Mouse (Mus musculus) Muller cell, postnatal 12 days (primary cell): Measurements from ENCODE around the gene Ptges2.

Source experiments
- DNase-seq: peaks from one replicate; pipeline ENCODE4 v3.0.0-alpha.2; 2015; ENCODE audit errors: inconsistent ontology term

Ptges2 gene

DNA sequence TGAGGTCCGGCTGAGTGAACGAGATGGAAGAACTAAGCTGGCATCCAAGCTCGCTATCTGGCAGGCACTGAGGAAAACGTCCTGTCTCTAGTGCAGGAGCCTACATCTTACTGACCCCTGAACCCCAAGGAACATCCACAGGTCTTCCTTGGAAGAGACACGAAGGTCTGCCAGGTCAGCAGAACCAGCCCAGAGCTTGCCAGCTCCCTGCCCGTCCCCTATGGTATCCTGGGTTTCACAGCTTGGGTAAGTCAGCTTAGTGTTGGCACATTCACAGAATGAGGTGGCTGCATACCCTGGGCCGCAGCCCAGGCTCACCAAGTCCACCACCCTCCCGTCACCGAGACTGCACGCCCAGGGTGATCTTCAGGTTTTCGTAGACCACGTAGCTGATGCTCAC is 20.1 kb downstream of the Ptges2 start:
- no peak for DNase-seq

GRCm38 (mm10) chr2:32416556-32416955 is 20.9 kb downstream of the Ptges2 start:
- DNase-seq, result no peak

GRCm38 (mm10) chr2:32417486-32417885 is 21.8 kb downstream of the Ptges2 start:
- no peak for DNase-seq

- no peak for DNase-seq
Measured at GRCm38 (mm10) chr2:32418430-32419151, 22.9 kb downstream of the Ptges2 start.

DNA sequence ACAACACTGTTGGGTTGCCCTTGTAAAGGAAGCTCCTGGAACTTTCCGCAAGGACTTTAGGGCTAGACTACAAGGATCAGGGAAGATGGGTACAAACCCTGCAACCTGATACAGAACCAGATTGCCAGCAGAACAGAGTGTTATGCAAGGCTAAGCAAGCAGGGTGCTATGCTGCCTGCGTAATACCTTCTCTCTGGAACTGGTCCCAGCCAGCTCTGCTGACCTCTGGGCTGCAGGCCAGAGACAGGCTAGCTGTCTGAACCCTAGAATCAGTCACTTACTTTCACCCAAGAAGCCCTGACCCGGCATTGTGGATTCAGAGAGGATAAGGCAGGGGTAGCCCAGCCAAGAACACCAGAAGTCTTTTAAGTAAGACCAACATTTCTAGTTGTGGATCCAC is 23.7 kb downstream of the Ptges2 start:
- DNase-seq, result peak; percentile 42

- DNase-seq, result no peak
Measured at GRCm38 (mm10) chr2:32420066-32420608, 24.4 kb downstream of the Ptges2 start.

- no peak for DNase-seq
Measured at GRCm38 (mm10) chr2:32420647-32421046, 25.0 kb downstream of the Ptges2 start.

DNA sequence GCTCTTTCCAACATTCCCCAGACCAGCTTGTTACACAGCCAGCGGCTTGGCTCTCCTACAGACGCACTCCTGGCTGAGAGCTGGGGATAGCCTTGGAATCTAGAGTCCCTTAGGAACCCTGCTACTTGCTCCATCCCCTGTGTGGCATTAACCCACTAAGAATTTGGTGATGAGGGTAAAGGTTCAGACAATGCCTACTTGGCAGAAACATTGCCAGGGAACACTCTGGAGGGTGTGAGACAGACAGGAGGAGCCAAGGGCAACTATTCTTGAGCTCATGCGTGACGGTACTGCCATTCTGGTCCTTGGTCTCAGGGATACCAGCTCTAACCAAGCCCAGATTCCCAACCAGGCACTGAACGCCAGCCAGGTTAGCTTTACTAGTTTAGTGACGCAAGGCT is 26.2 kb downstream of the Ptges2 start:
- DNase-seq, result no peak

DNA sequence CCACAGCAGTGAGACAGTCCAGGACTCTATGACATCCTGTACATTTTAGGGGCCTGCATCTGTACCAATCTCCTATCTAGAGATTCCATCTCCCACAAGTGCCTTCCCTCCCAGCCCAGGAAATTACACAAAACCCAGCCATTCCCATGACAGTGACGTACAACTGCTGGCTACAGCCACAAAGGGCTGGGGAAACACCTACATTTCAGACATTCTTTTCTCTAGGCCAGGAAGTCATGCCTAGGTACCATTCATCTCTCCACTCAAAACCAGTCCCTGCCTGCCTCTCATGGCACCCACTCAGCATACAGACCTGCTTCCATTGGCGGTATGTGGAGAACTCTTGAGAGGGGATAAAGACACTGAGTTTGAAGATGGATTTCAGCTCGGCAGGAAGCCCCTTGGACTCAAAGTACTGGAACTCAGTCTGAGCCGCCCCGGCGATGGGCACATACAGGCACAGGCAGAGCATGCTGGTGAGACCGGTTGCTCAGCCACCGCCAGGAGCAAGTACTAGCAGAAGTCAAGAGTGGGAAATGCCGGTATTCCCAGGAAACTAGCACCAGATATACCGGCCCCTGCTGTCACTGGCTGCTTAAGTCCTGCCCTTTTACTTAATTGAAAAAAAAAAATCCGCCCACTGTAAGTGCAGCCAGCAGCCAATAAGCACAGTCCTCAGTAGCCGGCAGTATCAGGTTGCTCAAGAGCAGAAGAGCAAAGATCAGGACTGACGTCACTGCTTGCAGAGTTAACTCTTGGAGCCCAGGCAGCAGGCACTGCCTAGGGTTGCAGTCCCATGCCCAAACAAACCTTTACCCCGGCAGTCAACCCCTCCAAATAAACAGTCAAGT is 28.0 kb downstream of the Ptges2 start:
- DNase-seq, result peak; percentile 87

DNA sequence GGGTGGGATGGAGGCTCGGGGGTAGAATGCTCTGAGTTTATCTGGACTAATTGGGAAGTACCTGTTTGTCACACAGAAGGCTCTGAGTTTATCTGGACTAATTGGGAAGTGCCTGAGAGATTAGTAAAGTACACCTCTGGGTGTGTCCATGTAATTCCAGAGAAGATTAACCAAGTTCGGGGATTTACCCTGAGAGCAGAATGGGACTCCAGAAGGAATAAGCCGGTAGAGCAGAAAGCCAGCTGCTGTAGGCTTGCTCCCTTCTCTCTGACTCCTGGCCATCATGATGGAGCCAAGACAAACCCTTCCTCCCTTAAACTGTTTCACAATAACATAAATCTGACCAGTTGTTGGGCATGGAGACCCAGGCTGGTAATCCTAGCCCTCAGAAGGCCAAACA is 29.1 kb downstream of the Ptges2 start:
- DNase-seq, result no peak

DNA sequence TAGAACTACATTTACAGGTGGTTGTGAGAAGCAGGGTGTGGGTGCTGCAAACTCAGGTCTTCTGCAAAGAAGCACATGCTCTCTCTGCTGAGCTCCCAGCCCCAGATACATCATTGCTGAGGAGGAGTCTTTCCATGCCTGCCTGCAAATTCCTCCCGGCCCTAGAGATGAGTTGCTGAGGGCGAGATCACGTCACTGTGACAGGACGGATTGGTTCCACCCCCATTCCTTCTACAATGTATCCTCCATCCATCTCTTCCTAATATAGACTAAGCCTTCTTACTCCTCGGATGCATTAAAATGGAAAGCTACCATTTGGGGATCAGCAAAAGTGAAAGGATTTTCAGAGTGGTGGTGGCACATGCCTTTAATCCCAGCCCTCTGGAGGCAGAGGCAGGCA is 29.9 kb downstream of the Ptges2 start:
- DNase-seq, result no peak

DNA sequence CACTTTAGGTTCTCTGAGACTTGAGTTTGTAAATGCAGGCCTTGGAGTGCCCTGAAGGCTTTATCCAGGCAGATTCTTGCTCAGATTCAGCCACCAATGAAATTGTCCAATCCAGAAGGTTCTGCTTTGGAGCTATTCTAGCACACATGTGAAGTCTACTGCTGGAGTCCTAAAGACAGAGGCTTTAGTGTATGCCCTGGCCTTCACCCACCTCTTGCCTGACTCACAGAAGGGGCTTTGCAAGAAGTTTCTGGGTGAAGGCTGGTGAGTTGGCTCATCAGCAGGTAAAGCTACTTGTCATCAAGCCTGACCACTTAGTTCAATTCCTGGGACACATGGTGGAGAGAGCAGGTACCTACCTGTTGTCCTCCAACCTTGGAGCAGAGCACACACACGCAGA is 30.4 kb downstream of the Ptges2 start:
- DNase-seq, result no peak

GRCm38 (mm10) chr2:32427720-32428119 is 32.0 kb downstream of the Ptges2 start:
- DNase-seq, result no peak

- DNase-seq, result no peak
Measured at GRCm38 (mm10) chr2:32428262-32428722, 32.6 kb downstream of the Ptges2 start.

DNA sequence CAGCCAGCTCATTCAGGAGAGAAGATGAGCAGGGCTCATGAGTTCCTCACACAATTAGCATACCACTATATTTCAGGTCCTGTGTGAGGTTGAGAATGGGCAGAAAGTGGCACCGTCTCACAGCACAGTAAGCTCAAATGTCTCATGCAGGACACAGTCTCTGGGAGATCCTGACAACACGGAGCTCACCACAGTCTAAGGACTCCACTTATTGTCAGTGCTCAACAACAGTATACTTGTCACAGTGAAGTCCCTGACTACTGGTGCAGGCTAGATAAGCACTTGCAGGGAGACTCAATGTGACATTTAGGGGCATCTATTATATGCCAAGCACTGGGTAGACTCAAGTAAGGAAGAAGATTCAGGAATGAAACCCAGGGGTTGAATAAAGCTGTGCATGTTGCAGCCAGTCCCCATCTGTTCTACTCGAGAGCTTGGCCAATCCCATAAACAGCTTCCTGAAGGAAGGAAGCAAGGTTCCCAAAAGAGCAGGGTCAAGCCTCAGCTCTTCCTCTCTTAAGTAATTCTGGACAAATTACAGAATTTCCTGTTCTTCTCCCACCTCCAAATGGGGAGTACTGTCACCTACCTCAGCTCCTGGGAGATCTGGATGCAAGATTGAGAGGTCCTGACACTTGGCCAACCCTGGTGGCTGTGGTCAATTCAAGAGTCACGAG is 33.7 kb downstream of the Ptges2 start:
- no peak for DNase-seq

DNA sequence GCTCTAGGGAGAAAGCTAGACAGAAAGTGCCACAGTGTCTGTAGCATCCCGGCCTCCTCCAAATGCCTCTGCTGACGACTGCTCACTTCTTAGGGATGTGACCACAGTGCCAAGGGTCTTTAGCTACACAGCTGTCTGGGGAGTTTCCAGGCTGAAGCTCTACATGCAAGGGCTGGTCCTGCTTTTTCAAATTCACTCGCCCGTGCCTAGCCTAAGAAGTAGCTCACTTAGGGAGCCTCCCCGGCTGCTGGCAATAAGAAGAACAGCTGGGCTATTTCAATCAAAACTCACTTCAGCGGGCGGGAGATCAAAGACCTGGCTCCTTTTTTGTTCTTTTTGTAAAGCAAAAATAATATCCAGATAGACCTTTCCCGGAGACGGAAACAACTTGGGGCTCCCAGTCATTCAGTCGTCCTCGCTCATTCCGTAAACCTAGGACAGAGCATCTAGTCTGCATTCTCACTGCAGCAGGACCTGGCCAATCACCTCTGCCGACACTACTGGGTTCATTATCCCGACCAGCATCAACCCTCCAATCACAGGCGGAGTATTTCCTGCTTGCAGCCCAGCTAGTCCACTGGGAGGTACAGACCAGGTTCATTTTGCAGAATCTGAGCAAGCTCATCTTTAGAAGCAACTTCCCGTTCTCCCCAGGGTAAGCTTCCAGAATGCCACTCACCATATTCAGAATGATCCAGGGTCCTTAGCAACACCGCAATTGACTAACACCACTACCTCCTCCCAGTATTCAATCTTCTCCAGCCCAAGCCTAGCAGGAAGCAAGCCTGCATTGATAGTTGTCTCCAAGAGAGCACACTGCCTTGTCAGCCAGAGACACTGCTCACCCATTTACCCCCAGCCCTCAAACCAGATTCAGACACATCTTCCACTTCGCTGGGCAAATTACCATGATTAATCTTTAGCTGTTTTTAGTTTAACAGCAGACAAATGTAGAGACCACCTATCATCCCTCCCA is 35.3 kb downstream of the Ptges2 start:
- DNase-seq, result peak; percentile 87

DNA sequence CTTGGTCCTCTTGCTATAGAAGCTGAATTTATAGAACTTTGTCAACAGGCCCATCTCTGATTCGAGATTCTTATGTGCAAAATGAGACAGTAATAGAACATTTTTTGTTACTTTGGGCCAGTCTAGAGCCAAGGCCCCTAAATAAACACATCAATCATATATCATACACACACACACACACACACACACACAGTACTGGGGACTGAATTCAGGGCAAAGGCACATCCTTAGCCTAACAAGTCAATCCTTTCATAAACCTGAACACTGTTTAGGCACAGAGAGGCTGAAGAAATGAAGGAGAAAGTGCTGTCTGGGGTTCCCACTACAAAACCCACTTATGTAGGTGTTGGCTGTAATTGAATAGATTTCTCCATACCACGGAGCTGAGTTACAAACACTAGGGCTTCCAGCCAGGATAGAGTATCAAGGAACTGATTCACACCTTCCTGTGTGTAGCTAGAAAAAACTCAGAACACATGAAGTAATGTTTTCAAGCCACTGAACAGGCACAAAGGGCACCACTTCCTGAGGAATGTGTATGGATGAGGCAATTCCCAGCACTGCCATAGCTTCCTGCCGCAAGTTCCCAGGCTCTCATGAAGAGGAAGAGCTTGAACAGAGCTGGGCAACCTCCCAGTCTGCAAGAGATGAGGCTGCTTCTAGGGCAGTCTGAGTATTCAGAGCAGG is 41.1 kb downstream of the Ptges2 start:
- peak; percentile 98 for DNase-seq

- DNase-seq, result peak; percentile 61
Measured at GRCm38 (mm10) chr2:32437612-32438166, 42.0 kb downstream of the Ptges2 start.

GRCm38 (mm10) chr2:32438733-32439132 is 43.0 kb downstream of the Ptges2 start:
- DNase-seq, result no peak

DNA sequence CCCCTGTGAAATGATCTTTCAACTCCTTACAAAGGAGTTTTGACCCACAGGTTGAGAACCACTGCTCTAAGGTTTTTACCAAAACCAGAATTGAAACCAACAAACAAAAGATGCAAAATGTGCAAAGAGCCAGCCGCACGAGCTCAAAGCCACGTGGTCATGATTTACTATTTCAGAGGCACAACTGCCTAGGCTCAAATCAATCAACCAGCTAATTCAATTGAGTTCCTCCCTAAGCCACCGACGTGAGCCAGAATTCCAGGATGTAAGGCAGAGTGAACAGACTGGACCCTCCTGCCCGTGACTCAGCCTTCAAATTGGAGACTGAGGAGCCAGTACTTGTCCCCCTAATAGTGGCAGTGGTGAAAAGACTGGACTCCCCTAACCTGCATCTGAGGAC is 43.5 kb downstream of the Ptges2 start:
- peak; percentile 72 for DNase-seq
